Mouse (Mus musculus) gastrocnemius, adult 18-20 months (tissue): ENCODE measurements around the gene Oprm1. TPM values are rescaled to one million over a fixed set of nuclear protein-coding genes. Genes with fewer than 3 reads are reported as not detected.
"Not testable (repeated sequence)": the region's sequence is repeated elsewhere in the genome, so short reads cannot be mapped to it uniquely, and the experiment has no call there.

Experiments
- DNase-seq: peaks from one replicate; pipeline ENCODE4 v3.0.0; 2021; ENCODE audit warnings: low spot score
- total RNA-seq, 2 experiments: library from RNA; stranded (reverse); gene quantifications; 2 replicates each; pipeline ENCODE4 v1.2.3; 2021

Gene Oprm1
- total RNA-seq, 2 experiments from 2014 or later, result not detected

- DNase-seq, result no peak
Observed at GRCm38 (mm10) chr10:6968334-6968733, 210.0 kb downstream of the Oprm1 start.

GRCm38 (mm10) chr10:6977843-6978242 is 219.5 kb downstream of the Oprm1 start:
- no peak for DNase-seq

- no peak for DNase-seq
Observed at GRCm38 (mm10) chr10:6978733-6979132, 220.4 kb downstream of the Oprm1 start.

GRCm38 (mm10) chr10:6979216-6979615 is 220.9 kb downstream of the Oprm1 start:
- no peak for DNase-seq

GRCm38 (mm10) chr10:6979789-6980188 is 221.5 kb downstream of the Oprm1 start:
- no peak for DNase-seq

GRCm38 (mm10) chr10:6980236-6980635 is 221.9 kb downstream of the Oprm1 start:
- no peak for DNase-seq

GRCm38 (mm10) chr10:6982751-6983151 is 224.4 kb downstream of the Oprm1 start:
- no peak for DNase-seq

GRCm38 (mm10) chr10:6983431-6983830 is 225.1 kb downstream of the Oprm1 start:
- DNase-seq, result no peak

- DNase-seq, result no peak
Observed at GRCm38 (mm10) chr10:6986246-6986645, 227.9 kb downstream of the Oprm1 start.

GRCm38 (mm10) chr10:6987399-6988098 is 229.2 kb downstream of the Oprm1 start:
- DNase-seq, result no peak

GRCm38 (mm10) chr10:6988555-6988954 is 230.2 kb downstream of the Oprm1 start:
- no peak for DNase-seq

- no peak for DNase-seq
Observed at GRCm38 (mm10) chr10:6996895-6997294, 238.6 kb downstream of the Oprm1 start.

- no peak for DNase-seq
Observed at GRCm38 (mm10) chr10:6998576-6999250, 240.4 kb downstream of the Oprm1 start.

- DNase-seq, result no peak
Observed at GRCm38 (mm10) chr10:6999355-6999754, 241.0 kb downstream of the Oprm1 start.

- not testable (repeated sequence) for DNase-seq
Observed at GRCm38 (mm10) chr10:7003898-7004297, 245.6 kb downstream of the Oprm1 start.

GRCm38 (mm10) chr10:7004980-7005538 is 246.8 kb downstream of the Oprm1 start:
- DNase-seq, result no peak

GRCm38 (mm10) chr10:7010543-7010942 is 252.2 kb downstream of the Oprm1 start:
- DNase-seq, result no peak

- DNase-seq, result no peak
Observed at GRCm38 (mm10) chr10:7015199-7015598, 256.9 kb downstream of the Oprm1 start.

GRCm38 (mm10) chr10:7019781-7020386 is 261.6 kb downstream of the Oprm1 start:
- DNase-seq, result no peak

- no peak for DNase-seq
Observed at GRCm38 (mm10) chr10:7020551-7020950, 262.2 kb downstream of the Oprm1 start.

GRCm38 (mm10) chr10:7025028-7025427 is 266.7 kb downstream of the Oprm1 start:
- DNase-seq, result no peak

- DNase-seq, result no peak
Observed at GRCm38 (mm10) chr10:7033459-7033858, 275.2 kb downstream of the Oprm1 start.
